Mouse (Mus musculus): ENCODE measurements around the gene Fthl17e. TPM values are rescaled to one million over a fixed set of nuclear protein-coding genes. Genes with fewer than 3 reads are reported as not detected.

The Fthl17e gene
- polyA plus RNA-seq (2014; fragmentation: Illumina TruSeq; extraction: RNeasy Lipid Tissue Mini Kit (QIAGEN cat#74804); ENCODE audit: insufficient read depth, low read depth, low replicate concordance), result not detected

GRCm38 (mm10) chrX:9033193-9033592 is at the start of gene Fthl17e:
Fthl17e (plus strand) TSS chrX:9033493.

GRCm38 (mm10) chrX:8986655-8987054 is 46.6 kb upstream of the Fthl17e start, which contains the start of gene Fthl17d:
Fthl17d (minus strand) TSS chrX:8986755.

GRCm38 (mm10) chrX:9062715-9063114 is 29.4 kb downstream of the Fthl17e start, which contains the start of gene Fthl17f:
Fthl17f (plus strand) TSS chrX:9063015.

Other genes starting within 250 kb of the Fthl17e start
- gene Ssxb5, start 229.8 kb upstream of the Fthl17e start, polyA plus RNA-seq (2014; fragmentation: Illumina TruSeq; extraction: RNeasy Lipid Tissue Mini Kit (QIAGEN cat#74804); ENCODE audit: insufficient read depth, low read depth, low replicate concordance), result not detected
- not detected for gene Gm6592, start 189.5 kb upstream of the Fthl17e start, polyA plus RNA-seq (2014; fragmentation: Illumina TruSeq; extraction: RNeasy Lipid Tissue Mini Kit (QIAGEN cat#74804); ENCODE audit: insufficient read depth, low read depth, low replicate concordance)
- not detected for gene Gm5751, start 159.2 kb upstream of the Fthl17e start, polyA plus RNA-seq (2014; fragmentation: Illumina TruSeq; extraction: RNeasy Lipid Tissue Mini Kit (QIAGEN cat#74804); ENCODE audit: insufficient read depth, low read depth, low replicate concordance)
- 1.3 TPM for gene B630019K06Rik, start 141.1 kb upstream of the Fthl17e start, polyA plus RNA-seq (2014; fragmentation: Illumina TruSeq; extraction: RNeasy Lipid Tissue Mini Kit (QIAGEN cat#74804); ENCODE audit: insufficient read depth, low read depth, low replicate concordance)
- not detected for gene Fthl17b, start 70.5 kb upstream of the Fthl17e start, polyA plus RNA-seq (2014; fragmentation: Illumina TruSeq; extraction: RNeasy Lipid Tissue Mini Kit (QIAGEN cat#74804); ENCODE audit: insufficient read depth, low read depth, low replicate concordance)
- gene Fthl17c, start 56.9 kb upstream of the Fthl17e start, polyA plus RNA-seq (2014; fragmentation: Illumina TruSeq; extraction: RNeasy Lipid Tissue Mini Kit (QIAGEN cat#74804); ENCODE audit: insufficient read depth, low read depth, low replicate concordance), result not detected
- gene Fthl17d, start 46.7 kb upstream of the Fthl17e start, polyA plus RNA-seq (2014; fragmentation: Illumina TruSeq; extraction: RNeasy Lipid Tissue Mini Kit (QIAGEN cat#74804); ENCODE audit: insufficient read depth, low read depth, low replicate concordance), result not detected
- gene Fthl17f, start 29.5 kb downstream of the Fthl17e start, polyA plus RNA-seq (2014; fragmentation: Illumina TruSeq; extraction: RNeasy Lipid Tissue Mini Kit (QIAGEN cat#74804); ENCODE audit: insufficient read depth, low read depth, low replicate concordance), result not detected
- not detected for gene 4930402K13Rik, start 71.1 kb downstream of the Fthl17e start, polyA plus RNA-seq (2014; fragmentation: Illumina TruSeq; extraction: RNeasy Lipid Tissue Mini Kit (QIAGEN cat#74804); ENCODE audit: insufficient read depth, low read depth, low replicate concordance)
- 0.11 TPM for gene Lancl3, start 166.4 kb downstream of the Fthl17e start, polyA plus RNA-seq (2014; fragmentation: Illumina TruSeq; extraction: RNeasy Lipid Tissue Mini Kit (QIAGEN cat#74804); ENCODE audit: insufficient read depth, low read depth, low replicate concordance)
- not detected for gene Gm14862, start 223.4 kb downstream of the Fthl17e start, polyA plus RNA-seq (2014; fragmentation: Illumina TruSeq; extraction: RNeasy Lipid Tissue Mini Kit (QIAGEN cat#74804); ENCODE audit: insufficient read depth, low read depth, low replicate concordance)
- gene Xk, start 239.3 kb downstream of the Fthl17e start, polyA plus RNA-seq (2014; fragmentation: Illumina TruSeq; extraction: RNeasy Lipid Tissue Mini Kit (QIAGEN cat#74804); ENCODE audit: insufficient read depth, low read depth, low replicate concordance), result 0.71 TPM